Mouse (Mus musculus) kidney, postnatal 36 days (tissue): ENCODE data around the gene Sephs2.

Source experiments
- DNase-seq, 2 experiments: peaks; one replicate each; pipeline ENCODE4 v3.0.0; 2021 to 2022; ENCODE audit warnings: mixed read lengths in 2 of 2

The Sephs2 gene

GRCm38 (mm10) chr7:127231826-127232621, 41.8 kb downstream of the Sephs2 start:
- no peak for DNase-seq

GRCm38 (mm10) chr7:127231376-127231775, 42.5 kb downstream of the Sephs2 start:
- DNase-seq = no peak

- DNase-seq = peak; percentile 83 to 94
These were observed 45.1 kb downstream of the Sephs2 start for GRCm38 (mm10) chr7:127228615-127229303.

GRCm38 (mm10) chr7:127225147-127225995, 48.5 kb downstream of the Sephs2 start:
- DNase-seq = no peak

GRCm38 (mm10) chr7:127224616-127225015, 49.2 kb downstream of the Sephs2 start:
- no peak for DNase-seq

- no peak for DNase-seq
These were observed 50.1 kb downstream of the Sephs2 start for GRCm38 (mm10) chr7:127223515-127224478.

- no peak for DNase-seq
These were observed 50.7 kb downstream of the Sephs2 start for GRCm38 (mm10) chr7:127223106-127223505.
